Mouse (Mus musculus) lung, adult 2 months (tissue): ENCODE measurements at regions not wholly inside any gene's neighbourhood (a gene's known extent, or its start where the extent isn't known, plus 50 kb on each side); places are given as distances from the start of the nearest gene placed in this dataset.
"Not testable (repeated sequence)": the region's sequence is repeated elsewhere in the genome, so short reads cannot be mapped to it uniquely, and the experiment has no call there.

ENCODE experiments used
- DNase-seq: peaks from one replicate; pipeline ENCODE4 v3.0.0; 2022
- H3K4me1 ChIP-seq: fragments of 200-500 bp; 2 replicates; pipeline ENCODE4 v1.6.1; 2011; ENCODE audit warnings: low read length; ENCODE audit not compliant: control insufficient read depth, insufficient read depth
- H3K4me3 ChIP-seq: fragments of 200-500 bp; replicated peaks from 2 replicates; pipeline ENCODE3; 2011; ENCODE audit warnings: low read depth, mild to moderate bottlenecking, control low read depth, low read length; ENCODE audit errors: extremely low read depth
- CTCF ChIP-seq: fragments of 200-500 bp; IDR thresholded peaks from 2 replicates; pipeline ENCODE4 v1.5.1; 2011; ENCODE audit warnings: mild to moderate bottlenecking, low read length, control low read depth; ENCODE audit not compliant: insufficient read depth
- POLR2A ChIP-seq: fragments of 200-500 bp; IDR thresholded peaks from 2 replicates; pipeline ENCODE4 v1.6.1; 2011; ENCODE audit warnings: low read depth, mild to moderate bottlenecking, control low read depth, low read length, borderline replicate concordance; ENCODE audit errors: extremely low read depth
- WGBS: fragments of 180-500 bp; shearing (Covaris S2); methylation state at CpG from one replicate; pipeline ENCODE4 v1.1.7; 2018; 5-methylcytosine and 5-hydroxymethylcytosine counted together

- no peak for DNase-seq
- H3K4me1 ChIP-seq = no peaks in the 10 kb centered on the region
- no peak for TF ChIP-seq POLR2A
- no peak for TF ChIP-seq CTCF
- H3K4me3 ChIP-seq = no peak overlapping the region
- WGBS = 96% methylated on average over 7 of the region's 7 CpGs
Measured at GRCm38 (mm10) chr13:3374796-3375195, 163.1 kb upstream of the Gdi2 start.

DNA sequence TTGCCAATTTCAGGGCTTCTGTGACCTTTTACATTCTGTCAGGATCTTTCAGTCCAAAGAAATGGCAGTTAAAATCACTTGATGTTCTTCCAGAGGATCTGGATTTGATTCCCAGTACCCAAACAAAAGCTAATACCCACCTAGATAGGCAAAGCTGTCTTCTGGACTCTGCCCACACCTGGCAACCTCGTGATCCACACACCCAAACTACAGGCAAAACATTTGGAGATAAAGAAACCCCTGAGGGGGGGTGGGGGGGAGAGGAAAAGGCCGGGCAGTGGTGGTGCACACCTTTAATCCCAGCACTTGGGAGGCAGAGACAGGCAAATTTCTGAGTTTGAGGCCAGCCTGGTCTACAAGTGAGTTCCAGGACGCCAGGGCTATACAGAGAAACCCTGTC, 160.1 kb upstream of the Gdi2 start:
- not testable (repeated sequence) for DNase-seq, H3K4me1 ChIP-seq, H3K4me3 ChIP-seq
- WGBS = 47% methylated on average over 3 of the region's 3 CpGs

DNA sequence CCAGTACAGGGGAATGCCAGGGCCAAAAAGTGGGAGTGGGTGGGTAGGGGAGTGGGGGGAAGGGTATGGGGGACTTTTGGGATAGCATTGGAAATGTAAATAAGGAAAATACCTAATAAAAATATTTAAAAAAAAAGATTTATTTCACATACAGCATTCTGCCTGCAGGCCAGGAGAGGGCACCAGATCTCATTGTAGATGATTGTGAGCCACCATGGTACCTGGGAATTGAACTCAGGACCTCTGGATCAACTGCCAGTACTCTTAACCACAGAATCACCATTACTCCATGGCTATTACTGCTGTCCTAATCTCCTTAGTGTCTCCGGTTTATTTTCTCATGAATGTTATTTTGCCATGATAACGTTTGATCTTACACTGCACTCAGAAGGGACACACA, 132.1 kb upstream of the Gdi2 start:
- 79% methylated on average over 2 of the region's 2 CpGs for WGBS
- DNase-seq, H3K4me3 ChIP-seq, H3K4me1 ChIP-seq: not testable (repeated sequence)

DNA sequence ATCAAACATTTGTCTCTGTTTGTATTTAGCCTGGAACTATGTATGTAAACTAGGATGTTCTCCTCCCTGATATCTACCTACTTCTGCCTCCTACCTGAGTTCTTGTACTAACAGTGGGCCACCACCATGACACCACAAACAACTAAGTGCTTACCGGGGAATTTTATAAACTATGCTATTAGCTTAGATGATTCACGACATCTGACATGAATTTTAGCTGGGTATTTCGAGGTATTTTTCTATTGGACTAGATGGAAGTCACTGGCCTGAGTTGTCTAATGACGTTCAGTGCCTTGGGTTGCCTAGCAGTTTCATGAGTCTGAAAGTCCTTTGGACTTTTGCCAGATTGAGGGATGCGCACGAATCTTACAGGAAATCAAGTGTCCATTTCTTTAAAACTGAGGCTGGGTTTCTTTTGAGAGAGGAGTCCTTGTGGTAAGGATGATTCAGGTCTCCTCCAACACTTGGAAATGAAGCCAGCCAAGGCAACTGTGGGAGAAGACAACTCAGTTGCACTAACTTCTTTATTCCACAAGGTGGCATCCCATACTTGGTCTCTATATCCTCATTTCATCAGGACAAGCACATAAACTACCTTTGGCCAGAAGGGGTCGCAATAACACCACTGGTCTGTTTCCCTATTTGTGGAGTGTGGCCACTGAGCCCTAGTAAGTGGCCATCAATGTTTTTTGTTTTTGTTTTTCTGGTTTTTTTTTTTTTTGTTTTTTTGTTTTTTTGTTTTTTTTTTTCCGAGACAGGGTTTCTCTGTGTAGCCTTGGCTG, 131.4 kb upstream of the Gdi2 start:
- peak; percentile 62 for DNase-seq
- WGBS = 32% methylated on average over 8 of the region's 8 CpGs
- not testable (repeated sequence) for H3K4me3 ChIP-seq, H3K4me1 ChIP-seq
- peak; percentile 34; the same call in 1 of the 2 replicates for TF ChIP-seq CTCF

GRCm38 (mm10) chr13:3410281-3410680, 127.6 kb upstream of the Gdi2 start:
- DNase-seq, H3K4me3 ChIP-seq, H3K4me1 ChIP-seq: not testable (repeated sequence)
- 53% methylated on average over 3 of the region's 3 CpGs for WGBS

GRCm38 (mm10) chr13:3417026-3417425, 120.8 kb upstream of the Gdi2 start:
- TF ChIP-seq CTCF (no peak), POLR2A (no peak)
- no peak overlapping the region for H3K4me3 ChIP-seq
- no peaks in the 10 kb centered on the region for H3K4me1 ChIP-seq
- WGBS = 68% methylated on average over 1 of the region's 1 CpGs
- DNase-seq = no peak

- H3K4me3 ChIP-seq, DNase-seq, H3K4me1 ChIP-seq: not testable (repeated sequence)
- WGBS = 82% methylated on average over 6 of the region's 6 CpGs
Measured at GRCm38 (mm10) chr13:3455374-3455773, 82.5 kb upstream of the Gdi2 start.

DNA sequence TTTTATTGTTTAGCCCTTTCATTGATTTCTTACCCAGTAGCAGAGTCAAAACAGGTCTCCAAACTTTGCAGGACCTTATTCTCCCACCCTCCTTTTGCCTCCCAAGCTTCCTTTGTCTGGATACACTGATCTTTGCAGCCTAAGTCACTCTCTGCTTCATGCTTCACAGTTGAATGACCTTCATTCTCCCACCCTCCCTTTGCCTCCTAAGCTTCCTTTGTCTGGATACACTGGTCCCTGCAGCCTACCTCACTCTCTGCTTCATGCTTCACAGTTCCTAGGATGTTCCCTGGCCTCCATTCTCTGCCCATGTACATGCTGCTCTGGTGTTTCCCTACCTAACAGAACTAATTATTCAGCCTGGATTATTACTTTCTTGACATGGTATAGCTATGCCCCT, 61.0 kb upstream of the Gdi2 start:
- DNase-seq = no peak
- H3K4me1 ChIP-seq = no peaks in the 10 kb centered on the region
- TF ChIP-seq CTCF = no peak
- no peak for TF ChIP-seq POLR2A
- no peak overlapping the region for H3K4me3 ChIP-seq

GRCm38 (mm10) chr13:3477997-3478728, 59.7 kb upstream of the Gdi2 start:
- Histone ChIP-seq H3K4me1 (no peaks in the 10 kb centered on the region), H3K4me3 (peak overlapping the region; percentile 61)
- WGBS = 3% methylated on average over 44 of the region's 45 CpGs
- TF ChIP-seq CTCF (no peak), POLR2A (no peak)
- peak; percentile 55 for DNase-seq
